Mouse (Mus musculus) testis, postnatal 10 days (tissue): ENCODE data around the gene Lingo1.

ENCODE experiments used
- DNase-seq: peaks from one replicate; pipeline ENCODE4 v3.0.0; 2021; ENCODE audit warnings: low spot score

The Lingo1 gene

GRCm38 (mm10) chr9:56678929-56679681 is 117.2 kb downstream of the Lingo1 start:
- no peak for DNase-seq

GRCm38 (mm10) chr9:56675696-56676095 is 120.6 kb downstream of the Lingo1 start:
- DNase-seq, result no peak

- DNase-seq, result no peak
These were observed 126.6 kb downstream of the Lingo1 start for GRCm38 (mm10) chr9:56669605-56670221.

- DNase-seq, result no peak
These were observed 132.1 kb downstream of the Lingo1 start for GRCm38 (mm10) chr9:56664136-56664535.

GRCm38 (mm10) chr9:56662946-56663345 is 133.3 kb downstream of the Lingo1 start:
- DNase-seq, result no peak

- no peak for DNase-seq
These were observed 133.9 kb downstream of the Lingo1 start for GRCm38 (mm10) chr9:56662405-56662804.

GRCm38 (mm10) chr9:56661217-56661840 is 134.9 kb downstream of the Lingo1 start:
- no peak for DNase-seq

- no peak for DNase-seq
These were observed 137.7 kb downstream of the Lingo1 start for GRCm38 (mm10) chr9:56658580-56658979.

- DNase-seq, result no peak
These were observed 138.3 kb downstream of the Lingo1 start for GRCm38 (mm10) chr9:56657996-56658398.

- DNase-seq, result no peak
These were observed 139.3 kb downstream of the Lingo1 start for GRCm38 (mm10) chr9:56656766-56657542.

- DNase-seq, result no peak
These were observed 141.1 kb downstream of the Lingo1 start for GRCm38 (mm10) chr9:56655167-56655566.

GRCm38 (mm10) chr9:56652551-56652950 is 143.7 kb downstream of the Lingo1 start:
- DNase-seq, result no peak

- DNase-seq, result no peak
These were observed 144.7 kb downstream of the Lingo1 start for GRCm38 (mm10) chr9:56651586-56651985.

GRCm38 (mm10) chr9:56646227-56647025 is 149.8 kb downstream of the Lingo1 start:
- DNase-seq, result no peak

- DNase-seq, result no peak
These were observed 152.8 kb downstream of the Lingo1 start for GRCm38 (mm10) chr9:56643474-56643873.

- no peak for DNase-seq
These were observed 157.9 kb downstream of the Lingo1 start for GRCm38 (mm10) chr9:56638226-56638905.

GRCm38 (mm10) chr9:56637403-56637857 is 158.8 kb downstream of the Lingo1 start:
- no peak for DNase-seq

GRCm38 (mm10) chr9:56636766-56637402 is 159.4 kb downstream of the Lingo1 start:
- no peak for DNase-seq

GRCm38 (mm10) chr9:56636214-56636613 is 160.1 kb downstream of the Lingo1 start:
- DNase-seq, result peak; percentile 93

- peak; percentile 60 for DNase-seq
These were observed 160.7 kb downstream of the Lingo1 start for GRCm38 (mm10) chr9:56635498-56636121.
